Mouse (Mus musculus) hindbrain, postnatal 0 days (tissue): ENCODE data around the gene Csmd2. TPM values are rescaled to one million over a fixed set of nuclear protein-coding genes. Genes with fewer than 3 reads are reported as not detected.

ENCODE experiments used
- ATAC-seq: fragments of 200-750 bp; cut with Nextera tagmentation; 2 replicates; pipeline ENCODE4 v1.8.0; 2017; ENCODE audit warnings: mild to moderate bottlenecking, moderate TSS enrichment, moderate library complexity
- DNase-seq: peaks from one replicate; pipeline ENCODE4 v3.0.0-alpha.2; 2015; ENCODE audit warnings: low spot score
- H3K27ac ChIP-seq: fragments of 300-500 bp; sonication (generic); 2 replicates; pipeline ENCODE4 v1.5.1; 2014; ENCODE audit warnings: mild to moderate bottlenecking
- H3K27me3 ChIP-seq: fragments of 300-500 bp; sonication (generic); 2 replicates; pipeline ENCODE4 v1.6.1; 2014; ENCODE audit warnings: low read length, mixed read lengths; ENCODE audit not compliant: insufficient read depth
- H3K36me3 ChIP-seq: fragments of 300-500 bp; sonication (generic); 2 replicates; pipeline ENCODE4 v1.6.1; 2014; ENCODE audit warnings: low read length, mixed read lengths; ENCODE audit not compliant: insufficient read depth
- H3K4me1 ChIP-seq: fragments of 300-500 bp; sonication (generic); 2 replicates; pipeline ENCODE4 v1.6.1; 2014; ENCODE audit warnings: antibody characterized with exemption, low read length, mixed read lengths; ENCODE audit not compliant: insufficient read depth
- H3K4me2 ChIP-seq: fragments of 300-500 bp; sonication (generic); 2 replicates; pipeline ENCODE4 v1.6.1; 2014; ENCODE audit warnings: low read depth, mild to moderate bottlenecking, low read length, moderate library complexity, mixed read lengths
- H3K4me3 ChIP-seq: fragments of 300-500 bp; sonication (generic); 2 replicates; pipeline ENCODE4 v1.5.1; 2014; ENCODE audit warnings: low read length
- H3K9ac ChIP-seq: fragments of 300-500 bp; sonication (generic); replicated peaks from 2 replicates; pipeline ENCODE4 v1.6.1; 2014; ENCODE audit warnings: mild to moderate bottlenecking, low read length, moderate library complexity, mixed read lengths
- H3K9me3 ChIP-seq: fragments of 300-500 bp; sonication (generic); 2 replicates; pipeline ENCODE4 v1.6.1; 2016; ENCODE audit warnings: low read length, mixed read lengths
- CTCF ChIP-seq: IDR thresholded peaks from 2 replicates; pipeline ENCODE4 v1.5.1; 2016; ENCODE audit warnings: antibody characterized with exemption, control low read depth, low read depth
- WGBS: fragments of 180-500 bp; shearing (Covaris S2); extraction: QIAGEN DNeasy Blood & Tissue Kit; methylation state at CpG from one replicate; pipeline ENCODE4 v1.1.7; 2014; 5-methylcytosine and 5-hydroxymethylcytosine counted together
- polyA plus RNA-seq: library from polyadenylated mRNA; unstranded; fragments of >200 nt; fragmentation: Nextera tagmentation; extraction: Ambion mirVana; gene quantifications from 2 replicates; pipeline ENCODE4 v1.2.1, GENCODE M21; 2015
- total RNA-seq: library from RNA; depleted of rRNA; stranded (reverse); fragments of >200 nt; gene quantifications from 2 replicates; pipeline ENCODE4 v1.2.3, GENCODE M21; 2014

The Csmd2 gene
- total and polyA plus RNA-seq, 2 experiments from 2014 or later = 8.2 to 41.3 TPM

DNA sequence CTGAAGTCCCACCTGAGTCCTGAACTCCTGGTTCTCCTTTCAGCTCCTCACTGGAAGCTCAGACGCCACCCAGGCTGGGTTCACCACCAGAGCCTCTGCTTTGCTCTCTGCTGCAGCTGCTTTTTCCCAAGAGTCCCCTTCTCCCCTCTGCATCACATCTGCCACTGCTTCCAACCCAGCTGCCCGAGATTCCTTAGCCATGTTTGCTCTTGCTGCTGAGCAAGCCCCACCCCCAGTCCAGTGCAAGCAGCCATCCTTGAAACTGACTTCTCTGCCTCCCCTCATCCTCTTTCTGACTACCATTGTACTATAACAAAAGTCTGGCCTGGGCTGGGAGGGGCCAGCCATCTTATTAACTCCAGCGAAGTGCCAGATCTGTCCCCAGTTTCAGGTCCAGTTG lies 404.6 kb downstream of the Csmd2 start:
- TF ChIP-seq CTCF = no peak

GRCm38 (mm10) chr4:128393864-128394263 lies 406.2 kb downstream of the Csmd2 start:
- 84% methylated on average over 4 of the region's 4 CpGs for WGBS
- no peak for ATAC-seq
- H3K27me3 ChIP-seq = no peaks in the 10 kb centered on the region
- TF ChIP-seq CTCF = no peak
- DNase-seq = no peak
- peaks cover 15% of the 10 kb centered on the region for H3K36me3 ChIP-seq
- peaks cover 17% of the 10 kb centered on the region; the same call in 1 of the 2 replicates for H3K4me1 ChIP-seq
- no peak overlapping the region for H3K27ac ChIP-seq
- no peak overlapping the region for H3K4me3 ChIP-seq
- H3K9ac ChIP-seq = no peak overlapping the region
- no peak overlapping the region for H3K4me2 ChIP-seq
- H3K9me3 ChIP-seq = no peaks in the 10 kb centered on the region

More for the DNA sequence above, 404.6 kb downstream of the Csmd2 start:
- Histone ChIP-seq H3K9ac (no peak overlapping the region), H3K27me3 (no peaks in the 10 kb centered on the region), H3K4me1 (0 out of 2 replicates have a peak, but pooled peaks cover 3% of the 10 kb centered on the region), H3K9me3 (no peaks in the 10 kb centered on the region), H3K27ac (no peak overlapping the region), H3K4me3 (no peak overlapping the region), H3K4me2 (no peak overlapping the region), H3K36me3 (peaks cover 16% of the 10 kb centered on the region)
- 24% methylated on average over 3 of the region's 3 CpGs for WGBS
- DNase-seq (no peak), ATAC-seq (no peak)

DNA sequence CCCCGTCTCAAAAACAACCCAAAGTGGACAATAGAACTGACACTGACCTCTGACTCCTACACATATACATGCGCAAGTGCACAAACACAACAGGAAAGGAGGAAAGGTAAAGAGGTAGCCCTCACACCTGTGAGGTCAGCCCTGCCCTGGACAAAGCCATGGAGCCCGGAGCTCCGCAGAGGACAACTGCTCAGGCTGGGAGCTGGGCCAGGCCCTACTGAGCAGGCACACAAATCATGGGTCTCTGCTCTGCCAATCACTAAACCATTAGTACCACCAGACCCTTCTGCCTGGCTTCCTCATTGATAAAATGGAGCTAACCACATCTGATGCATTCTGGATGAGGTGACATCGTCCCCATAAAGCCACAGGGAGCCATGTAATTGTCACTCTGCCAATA lies 409.0 kb downstream of the Csmd2 start:
- Histone ChIP-seq H3K4me2 (no peak overlapping the region), H3K4me3 (no peak overlapping the region), H3K36me3 (peaks cover 10% of the 10 kb centered on the region), H3K27ac (no peak overlapping the region), H3K9ac (no peak overlapping the region), H3K9me3 (no peaks in the 10 kb centered on the region), H3K4me1 (peaks cover 29% of the 10 kb centered on the region; the same call in 1 of the 2 replicates), H3K27me3 (no peaks in the 10 kb centered on the region)
- 63% methylated on average over 5 of the region's 5 CpGs for WGBS
- ATAC-seq (no peak), DNase-seq (no peak)
- TF ChIP-seq CTCF = no peak

- H3K9me3 ChIP-seq = no peaks in the 10 kb centered on the region
- peak; percentile 55 for DNase-seq
- H3K4me1 ChIP-seq = peaks cover 29% of the 10 kb centered on the region; the same call in 1 of the 2 replicates
- peaks cover 10% of the 10 kb centered on the region for H3K36me3 ChIP-seq
- peak overlapping the region; percentile 48; the same call in 1 of the 2 replicates for H3K27ac ChIP-seq
- WGBS = 48% methylated on average over 7 of the region's 7 CpGs
- H3K4me2 ChIP-seq = no peak overlapping the region
- H3K9ac ChIP-seq = no peak overlapping the region
- no peaks in the 10 kb centered on the region for H3K27me3 ChIP-seq
- peak; percentile 53 for ATAC-seq
- no peak overlapping the region for H3K4me3 ChIP-seq
- no peak for TF ChIP-seq CTCF
Measured at GRCm38 (mm10) chr4:128397804-128398203, 410.1 kb downstream of the Csmd2 start.

- H3K27me3 ChIP-seq = no peaks in the 10 kb centered on the region
- no peaks in the 10 kb centered on the region for H3K9me3 ChIP-seq
- H3K27ac ChIP-seq = no peak overlapping the region
- DNase-seq = peak; percentile 55
- no peak overlapping the region for H3K9ac ChIP-seq
- peaks cover 20% of the 10 kb centered on the region for H3K36me3 ChIP-seq
- H3K4me1 ChIP-seq = peaks cover 29% of the 10 kb centered on the region; the same call in 1 of the 2 replicates
- H3K4me2 ChIP-seq = no peak overlapping the region
- TF ChIP-seq CTCF = no peak
- no peak overlapping the region for H3K4me3 ChIP-seq
- 45% methylated on average over 7 of the region's 7 CpGs for WGBS
- ATAC-seq = no peak
Measured at GRCm38 (mm10) chr4:128398948-128399347, 411.3 kb downstream of the Csmd2 start.

- H3K4me3 ChIP-seq = no peak overlapping the region
- ATAC-seq (no peak), DNase-seq (no peak)
- H3K4me2 ChIP-seq = no peak overlapping the region
- H3K9me3 ChIP-seq = no peaks in the 10 kb centered on the region
- no peak for TF ChIP-seq CTCF
- peaks cover 29% of the 10 kb centered on the region; the same call in 1 of the 2 replicates for H3K4me1 ChIP-seq
- no peaks in the 10 kb centered on the region for H3K27me3 ChIP-seq
- peaks cover 13% of the 10 kb centered on the region for H3K36me3 ChIP-seq
- H3K27ac ChIP-seq = no peak overlapping the region
- 65% methylated on average over 6 of the region's 6 CpGs for WGBS
- H3K9ac ChIP-seq = no peak overlapping the region
Measured at GRCm38 (mm10) chr4:128400016-128400415, 412.4 kb downstream of the Csmd2 start.

GRCm38 (mm10) chr4:128401591-128401990 lies 413.9 kb downstream of the Csmd2 start:
- 67% methylated on average over 3 of the region's 3 CpGs for WGBS
- H3K4me1 ChIP-seq = peaks cover 29% of the 10 kb centered on the region; the same call in 1 of the 2 replicates
- H3K36me3 ChIP-seq = peaks cover 11% of the 10 kb centered on the region
- no peak overlapping the region for H3K9ac ChIP-seq
- DNase-seq (no peak), ATAC-seq (no peak)
- H3K4me2 ChIP-seq = no peak overlapping the region
- H3K27ac ChIP-seq = no peak overlapping the region
- H3K9me3 ChIP-seq = no peaks in the 10 kb centered on the region
- H3K4me3 ChIP-seq = no peak overlapping the region
- no peaks in the 10 kb centered on the region for H3K27me3 ChIP-seq
- no peak for TF ChIP-seq CTCF
